In genomic region chr11:16257473-16257921, GRCm38 (mm10) we compare ENCODE assay signal across 8 mouse cellular contexts. TPM values are rescaled to one million over a fixed set of nuclear protein-coding genes. Genes with fewer than 3 reads are reported as not detected.
DNase-seq lines count a peak whose midpoint lies in the region; ATAC-seq and TF ChIP-seq lines count a peak whose summit lies in the region.

TSS of gene Vstm2a (plus strand) at chr11:16257724.

- H3K9ac ChIP-seq in ES-Bruce4 (ENCODE audit: low read depth, poor library complexity, severe bottlenecking), result peak within 1 kb of the TSS; percentile 42
- peak within 1 kb of the TSS; percentile 60 for H3K9ac ChIP-seq in midbrain, embryonic 11.5 days (ENCODE audit: low read length)

- no peaks in the 10 kb centered on the region for H3K9me3 ChIP-seq in ES-Bruce4 (replicated peaks; ENCODE audit: control insufficient read depth, insufficient read depth, low read length, poor library complexity, severe bottlenecking)
- H3K9me3 ChIP-seq in embryonic facial prominence, embryonic 10.5 days, result no peaks in the 10 kb centered on the region
- H3K9me3 ChIP-seq in midbrain, embryonic 11.5 days (ENCODE audit: control insufficient read depth, low read length), result no peaks in the 10 kb centered on the region

- H3K4me1 ChIP-seq in ES-Bruce4 (ENCODE audit: control insufficient read depth, insufficient read depth, low read length), result no peaks in the 10 kb centered on the region
- peaks cover 18% of the 10 kb centered on the region for H3K4me1 ChIP-seq in embryonic facial prominence, embryonic 10.5 days
- peaks cover 3% of the 10 kb centered on the region; the same call in 1 of the 2 replicates for H3K4me1 ChIP-seq in midbrain, embryonic 11.5 days (ENCODE audit: control insufficient read depth, insufficient read depth, low read length)

- H3K27me3 ChIP-seq in ES-Bruce4 (ENCODE audit: control insufficient read depth, insufficient read depth, low read length, poor library complexity, severe bottlenecking), result peaks cover 11% of the 10 kb centered on the region
- H3K27me3 ChIP-seq in embryonic facial prominence, embryonic 10.5 days (replicated peaks; ENCODE audit: low read depth, poor library complexity, severe bottlenecking), result peaks cover 56% of the 10 kb centered on the region
- peaks cover 28% of the 10 kb centered on the region for H3K27me3 ChIP-seq in midbrain, embryonic 11.5 days (ENCODE audit: control insufficient read depth, insufficient read depth, low read length)

- no peak for TF ChIP-seq POLR2A in ES-Bruce4 (IDR thresholded peaks at IDR 0.05; ENCODE audit: insufficient read depth, low read length)

- peak within 1 kb of the TSS; percentile 68 for H3K4me3 ChIP-seq in ES-Bruce4 (ENCODE audit: low read depth, low read length)
- H3K4me3 ChIP-seq in embryonic facial prominence, embryonic 10.5 days, result peak within 1 kb of the TSS; percentile 69
- H3K4me3 ChIP-seq in midbrain, embryonic 11.5 days (ENCODE audit: low read depth, low read length), result peak within 1 kb of the TSS; percentile 59

- ATAC-seq in hematopoietic stem cell, adult 5-6 weeks (replicated peaks in 1 of 2; ENCODE audit: insufficient read depth in 1 of 2, low FRiP score in 2 of 2, low TSS enrichment in 1 of 2, low read depth in 1 of 2, poor library complexity in 2 of 2, severe bottlenecking in 2 of 2), result peak; percentile 35 to 57
- ATAC-seq in midbrain, embryonic 11.5 days (ENCODE audit: low FRiP score), result peak; percentile 81

- no peaks in the 10 kb centered on the region for H3K36me3 ChIP-seq in ES-Bruce4 (ENCODE audit: control insufficient read depth, insufficient read depth, low read length, poor library complexity, severe bottlenecking)
- H3K36me3 ChIP-seq in embryonic facial prominence, embryonic 10.5 days (replicated peaks), result no peaks in the 10 kb centered on the region
- no peaks in the 10 kb centered on the region for H3K36me3 ChIP-seq in midbrain, embryonic 11.5 days (ENCODE audit: control insufficient read depth, insufficient read depth, low read length)

- peak; percentile 52 for DNase-seq in WW6 (ENCODE audit: low read depth, low spot score)
- peak; percentile 68 for DNase-seq in embryonic facial prominence, embryonic 10.5 days (ENCODE audit: low spot score)
- DNase-seq in layer of hippocampus, adult 8-10 months (ENCODE audit: low spot score in 2 of 2), result peak; percentile 48 to 72
- peak; percentile 96 for DNase-seq in midbrain, embryonic 11.5 days (ENCODE audit: low spot score, missing footprints)
- peak; percentile 64 for DNase-seq in telencephalon, adult 2 months (ENCODE audit: low read depth, low spot score)
- no peak for DNase-seq in spleen, postnatal 10 days (ENCODE audit: low spot score in 2 of 2)

- peak within 1 kb of the TSS; percentile 91 for H3K4me2 ChIP-seq in midbrain, embryonic 11.5 days

- no peak for TF ChIP-seq EP300 in ES-Bruce4 (IDR thresholded peaks at IDR 0.05; ENCODE audit: insufficient read depth, low read depth, low read length)

- no peak for TF ChIP-seq CTCF in ES-Bruce4 (IDR thresholded peaks at IDR 0.05; ENCODE audit: low read depth, low read length)

- under 1% methylated on average over 44 of the region's 44 CpGs for WGBS in embryonic facial prominence, embryonic 10.5 days
- under 1% methylated on average over 44 of the region's 44 CpGs for whole genome bisulfite sequencing in midbrain, embryonic 11.5 days

- H3K27ac ChIP-seq in ES-Bruce4 (ENCODE audit: insufficient read depth, low read length), result no peak within 1 kb of the TSS
- H3K27ac ChIP-seq in embryonic facial prominence, embryonic 10.5 days (replicated peaks), result 0 out of 2 replicates have a peak within 1 kb of the TSS, but pooled peaks have one; percentile 30
- no peak within 1 kb of the TSS for H3K27ac ChIP-seq in midbrain, embryonic 11.5 days (ENCODE audit: low read depth, low read length)

RNA-seq across cellular contexts. Expression of gene Vstm2a, which starts in this region (rescaled TPM):
- not detected in 2 replicates for polyA plus RNA-seq in ES-Bruce4 (2011; ENCODE audit: insufficient read depth, insufficient read length, low read depth, missing spikeins)
- polyA plus RNA-seq in embryonic facial prominence, embryonic 10.5 days (2016; fragmentation: Nextera tagmentation; extraction: Ambion mirVana), result 0.36 and 0.88 TPM in 2 replicates
- total RNA-seq in hematopoietic stem cell, adult 5-6 weeks (2017), result not detected in 2 replicates
- 100 to 1,000 TPM; 128 to 160 (median 140) TPM for total RNA-seq in layer of hippocampus, adult 8-10 months (2022)
- 5.0 and 5.7 TPM in 2 replicates for polyA plus RNA-seq in midbrain, embryonic 11.5 days (2014; fragmentation: Nextera tagmentation; extraction: Ambion mirVana)

Comparison
In these comparisons a context has a peak if more than half of its experiments do, and no peak if none do; other contexts are left out.
1. RNA of gene Vstm2a (total RNA-seq): 128 to 160 TPM in layer of hippocampus, adult 8-10 months; not detected in hematopoietic stem cell, adult 5-6 weeks; every median in the first group is over 100 times any median in the second.
2. Peak in DNase-seq, H3K4me3 ChIP-seq and H3K27ac ChIP-seq in embryonic facial prominence, embryonic 10.5 days; RNA of the gene not detected or under 1 TPM.
3. Peak in ATAC-seq in hematopoietic stem cell, adult 5-6 weeks; RNA of the gene not detected or under 1 TPM.
4. DNase-seq: peak in WW6 (single experiment), layer of hippocampus, adult 8-10 months (2 of 2), midbrain, embryonic 11.5 days (single experiment) and telencephalon, adult 2 months (single experiment); none in spleen, postnatal 10 days (0 of 2).
5. Peak in every context shown above with its lines, with median percentiles within 50 percentile points of each other: H3K4me3 ChIP-seq.